Mouse (Mus musculus) left cerebral cortex, postnatal 36 days (tissue): ENCODE results near the gene Zfp654. TPM values are rescaled to one million over a fixed set of nuclear protein-coding genes. Genes with fewer than 3 reads are reported as not detected.

Experiments
- DNase-seq, 2 experiments: peaks; one replicate each; pipeline ENCODE4 v3.0.0; 2021 to 2022; ENCODE audit warnings: low spot score in 2 of 2, mixed read lengths in 1 of 2
- intact Hi-C: fragments of 180-260 bp; cut with DNase I; formaldehyde crosslinking; loops from one replicate; pipeline ENCODE4 v1.15.1; 2025
- total RNA-seq, 2 experiments: library from RNA; stranded (reverse); gene quantifications; 2 replicates each; pipeline ENCODE4 v1.2.3; 2021

Zfp654 gene
- total RNA-seq, 2 experiments from 2014 or later: 16.0 to 17.4 TPM

GRCm38 (mm10) chr16:64789706-64790105 is 61.7 kb downstream of the Zfp654 start:
- DNase-seq: no peak
- intact Hi-C loops: no loop called here

GRCm38 (mm10) chr16:64775516-64775915 is 75.9 kb downstream of the Zfp654 start:
- intact Hi-C loops: no loop called here
- no peak for DNase-seq

GRCm38 (mm10) chr16:64771431-64771818 is 80.0 kb downstream of the Zfp654 start:
- DNase-seq: no peak
- intact Hi-C loops: loop anchor here (2.0 kb wide), 1 partner anchor 79 kb away; the partner anchor contains the start of genes Cggbp1 and Zfp654

- intact Hi-C loops: loop anchor here (2.0 kb wide), 1 partner anchor 80 kb away; the partner anchor contains the start of genes Cggbp1 and Zfp654
- DNase-seq: peak; percentile 86 to 88
Observed at GRCm38 (mm10) chr16:64770521-64771430, 80.7 kb downstream of the Zfp654 start, which contains the start of gene 4930453N24Rik. Gene 4930453N24Rik (minus strand): TSS chr16:64771161.

- DNase-seq: no peak
- intact Hi-C loops: no loop called here
Observed at GRCm38 (mm10) chr16:64766696-64767300, 84.7 kb downstream of the Zfp654 start.

GRCm38 (mm10) chr16:64759245-64759626 is 92.2 kb downstream of the Zfp654 start:
- intact Hi-C loops: loop anchor here (5.0 to 10.0 kb wide), 2 partner anchors 93 to 1256 kb away; partner anchors contain the start of genes Cggbp1 and Zfp654
- DNase-seq: no peak

- intact Hi-C loops: loop anchor here (5.0 to 10.0 kb wide), 2 partner anchors 94 to 1256 kb away; partner anchors contain the start of genes Cggbp1 and Zfp654
- no peak for DNase-seq
Observed at GRCm38 (mm10) chr16:64758561-64759244, 92.7 kb downstream of the Zfp654 start.

- no peak for DNase-seq
- intact Hi-C loops: loop anchor here (5.0 to 10.0 kb wide), 2 partner anchors 94 to 1257 kb away; partner anchors contain the start of genes Cggbp1 and Zfp654
Observed at GRCm38 (mm10) chr16:64757666-64758400, 93.6 kb downstream of the Zfp654 start.

- no peak for DNase-seq
- intact Hi-C loops: loop anchor here (5.0 to 10.0 kb wide), 2 partner anchors 96 to 1258 kb away; partner anchors contain the start of genes Cggbp1 and Zfp654
Observed at GRCm38 (mm10) chr16:64756321-64756720, 95.1 kb downstream of the Zfp654 start.

GRCm38 (mm10) chr16:64754743-64755139 is 96.7 kb downstream of the Zfp654 start:
- intact Hi-C loops: loop anchor here (5.0 to 10.0 kb wide), 2 partner anchors 98 to 1260 kb away; partner anchors contain the start of genes Cggbp1 and Zfp654
- DNase-seq: no peak

GRCm38 (mm10) chr16:64753990-64754742 is 97.3 kb downstream of the Zfp654 start:
- intact Hi-C loops: loop anchor here (10.0 kb wide), 1 partner anchor 1261 kb away; no protein-coding TSS in a partner anchor
- DNase-seq: no peak

GRCm38 (mm10) chr16:64748237-64748636 is 103.2 kb downstream of the Zfp654 start:
- intact Hi-C loops: loop anchor here (5.0 kb wide), 1 partner anchor 1806 kb away; no protein-coding TSS in a partner anchor
- DNase-seq: peak; percentile 47 to 71

GRCm38 (mm10) chr16:64745089-64745488 is 106.4 kb downstream of the Zfp654 start:
- intact Hi-C loops: loop anchor here (5.0 kb wide), 1 partner anchor 1803 kb away; no protein-coding TSS in a partner anchor

GRCm38 (mm10) chr16:64737289-64737688 is 114.2 kb downstream of the Zfp654 start:
- no peak for DNase-seq
- intact Hi-C loops: no loop called here

More at GRCm38 (mm10) chr16:64745089-64745488, 106.4 kb downstream of the Zfp654 start:
- no peak for DNase-seq
